Mouse (Mus musculus) liver, postnatal 0 days (tissue): ENCODE measurements around the gene Ppm1e.

Experiments used
- CTCF ChIP-seq: sonication (generic); IDR thresholded peaks from 2 replicates; pipeline ENCODE4 v1.5.1; 2016; ENCODE audit warnings: antibody characterized with exemption, low read depth
- EP300 ChIP-seq: IDR thresholded peaks from 2 replicates; pipeline ENCODE4 v1.6.1; 2016; ENCODE audit warnings: antibody characterized with exemption, low read depth, mild to moderate bottlenecking

DNA sequence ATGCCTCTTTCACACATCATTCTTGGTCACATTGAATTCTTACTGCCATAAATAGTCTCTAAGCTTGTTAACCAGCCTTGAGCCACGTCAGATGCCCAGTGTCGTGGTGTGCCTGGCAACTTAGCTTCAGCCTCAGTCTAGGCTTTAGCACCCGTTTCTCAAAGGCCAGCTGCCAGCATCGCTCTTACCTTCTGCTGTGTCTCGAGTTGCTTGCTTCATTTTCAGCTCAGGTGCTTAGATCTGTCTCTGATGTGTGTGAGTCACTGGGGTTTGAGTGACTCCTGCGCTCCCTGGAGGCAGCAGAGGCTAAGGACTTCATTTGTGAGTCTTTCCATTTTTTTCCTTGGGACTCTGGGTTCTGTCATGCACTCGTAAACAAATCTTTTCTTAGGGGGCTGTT lies 117.6 kb downstream of the Ppm1e start:
- TF ChIP-seq CTCF (no peak), EP300 (no peak)
